Mouse (Mus musculus): Measurements from ENCODE around the gene Apobec1.

DNA sequence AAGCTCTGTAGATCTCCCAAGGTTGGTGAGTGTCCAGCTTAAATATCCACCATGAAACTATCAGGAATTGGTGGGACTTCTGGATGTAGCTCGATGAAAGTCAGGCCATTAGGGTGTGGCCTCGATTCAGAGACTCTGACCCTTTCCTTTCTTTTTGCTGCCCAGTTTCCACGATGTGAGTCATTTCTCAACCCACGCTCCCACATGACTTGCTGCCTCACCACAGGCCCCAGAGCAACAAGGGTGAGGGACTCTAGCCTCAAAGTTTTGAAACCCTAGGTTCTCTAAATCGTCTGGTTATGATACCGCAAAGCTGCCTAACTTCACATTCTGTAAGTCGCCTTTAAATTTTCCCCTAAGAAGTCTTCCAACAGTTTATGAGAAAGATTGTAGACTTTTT, 33.1 kb upstream of the Apobec1 start:
- TF ChIP-seq POLR2A (IDR thresholded peaks at IDR 0.05; ENCODE audit: borderline replicate concordance, low read depth, low read length): no peak
- no peak for TF ChIP-seq CTCF (IDR thresholded peaks at IDR 0.05; ENCODE audit: low read depth, low read length)

All from bone marrow macrophage, adult 2 months (primary cell).